Mouse (Mus musculus) forebrain, embryonic 14.5 days (tissue): Measurements from ENCODE around the gene Pdzd7. TPM values are rescaled to one million over a fixed set of nuclear protein-coding genes. Genes with fewer than 3 reads are reported as not detected.

ENCODE experiments used
- ATAC-seq: fragments of 200-750 bp; cut with Nextera tagmentation; 2 replicates; pipeline ENCODE4 v1.8.0; 2017; ENCODE audit warnings: mild to moderate bottlenecking, moderate library complexity
- DNase-seq: peaks from one replicate; pipeline ENCODE4 v3.0.0-alpha.2; 2015; ENCODE audit warnings: low spot score
- H3K27ac ChIP-seq: fragments of 300-500 bp; sonication (generic); 2 replicates; pipeline ENCODE4 v1.5.1; 2014; ENCODE audit warnings: low read depth, mild to moderate bottlenecking, control low read depth, low read length, moderate library complexity
- H3K27me3 ChIP-seq: fragments of 300-500 bp; sonication (generic); replicated peaks from 2 replicates; pipeline ENCODE4 v1.6.1; 2014; ENCODE audit warnings: low read length, control low read depth, mixed read lengths; ENCODE audit not compliant: control insufficient read depth, insufficient read depth
- H3K36me3 ChIP-seq: fragments of 300-500 bp; sonication (generic); 2 replicates; pipeline ENCODE4 v1.6.1; 2014; ENCODE audit warnings: low read length, control low read depth; ENCODE audit not compliant: control insufficient read depth, insufficient read depth
- H3K4me1 ChIP-seq: fragments of 300-500 bp; sonication (generic); 2 replicates; pipeline ENCODE4 v1.6.1; 2014; ENCODE audit warnings: antibody characterized with exemption, low read length, control low read depth; ENCODE audit not compliant: control insufficient read depth, insufficient read depth
- H3K4me2 ChIP-seq: fragments of 300-500 bp; sonication (generic); 2 replicates; pipeline ENCODE4 v1.6.1; 2014; ENCODE audit warnings: mild to moderate bottlenecking, control low read depth, low read length
- H3K4me3 ChIP-seq: fragments of 300-500 bp; sonication (generic); 2 replicates; pipeline ENCODE4 v1.5.1; 2014; ENCODE audit warnings: low read depth, low read length, control low read depth
- H3K9ac ChIP-seq: fragments of 300-500 bp; sonication (generic); 2 replicates; pipeline ENCODE4 v1.6.1; 2014; ENCODE audit warnings: mild to moderate bottlenecking, low read length, control low read depth, moderate library complexity
- H3K9me3 ChIP-seq: fragments of 300-500 bp; sonication (generic); replicated peaks from 2 replicates; pipeline ENCODE4 v1.6.1; 2016; ENCODE audit warnings: low read length, control low read depth, mixed read lengths; ENCODE audit not compliant: control insufficient read depth
- WGBS: fragments of 180-500 bp; shearing (Covaris S2); extraction: QIAGEN DNeasy Blood & Tissue Kit; methylation state at CpG from one replicate; pipeline ENCODE4 v1.1.7; 2014; 5-methylcytosine and 5-hydroxymethylcytosine counted together
- polyA plus RNA-seq: library from polyadenylated mRNA; unstranded; fragments of >200 nt; fragmentation: Nextera tagmentation; extraction: Ambion mirVana; gene quantifications from 2 replicates; pipeline ENCODE4 v1.2.1, GENCODE M21; 2014

The Pdzd7 gene
- polyA plus RNA-seq, 1 experiment from 2014 or later = 1.1 TPM

DNA sequence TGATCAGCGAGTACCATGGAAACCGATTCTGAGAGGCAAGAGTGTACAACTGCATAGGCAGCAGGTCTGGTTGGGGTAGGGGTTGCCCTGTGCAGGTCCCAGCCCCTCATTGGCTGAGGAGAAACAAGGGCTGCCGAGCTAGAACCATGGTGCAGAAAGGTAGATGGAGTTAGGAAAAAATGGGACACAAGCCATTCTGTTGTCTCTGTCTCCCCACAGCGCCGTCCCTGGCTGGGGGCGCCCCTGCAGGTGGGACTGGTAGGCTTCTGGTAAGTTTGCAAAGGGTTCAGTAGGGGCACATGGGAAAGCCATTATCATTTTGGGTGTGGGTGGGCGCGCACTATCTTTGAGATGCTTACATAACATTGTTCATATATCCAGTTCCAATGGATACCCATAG, 7.9 kb upstream of the Pdzd7 start:
- DNase-seq (no peak), ATAC-seq (no peak)
- Histone ChIP-seq H3K9me3 (no peaks in the 10 kb centered on the region), H3K4me1 (peaks cover 22% of the 10 kb centered on the region), H3K4me3 (no peak overlapping the region), H3K27me3 (no peaks in the 10 kb centered on the region), H3K27ac (no peak overlapping the region), H3K4me2 (no peak overlapping the region), H3K9ac (no peak overlapping the region), H3K36me3 (peaks cover 59% of the 10 kb centered on the region)
- 88% methylated on average over 8 of the region's 8 CpGs for WGBS

DNA sequence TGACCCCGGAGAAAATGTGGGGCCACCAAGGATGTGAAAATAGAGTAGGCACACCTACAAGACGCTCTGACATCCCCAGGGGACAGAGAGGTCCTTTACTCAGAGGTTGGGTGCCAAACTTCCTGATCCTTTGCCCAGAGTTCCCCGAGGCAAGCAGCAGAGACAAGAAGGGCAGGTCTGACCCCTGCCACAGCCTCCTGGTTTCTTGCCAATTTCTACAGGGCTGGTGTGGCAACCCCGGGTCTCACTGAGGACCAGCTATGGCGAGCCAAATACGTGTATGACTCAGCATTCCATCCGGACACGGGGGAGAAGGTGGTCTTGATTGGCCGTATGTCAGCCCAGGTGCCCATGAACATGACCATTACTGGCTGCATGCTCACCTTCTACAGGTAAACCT, 4.0 kb upstream of the Pdzd7 start:
- no peak overlapping the region for H3K9ac ChIP-seq
- peaks cover 49% of the 10 kb centered on the region for H3K36me3 ChIP-seq
- peak overlapping the region; percentile 68; the same call in 1 of the 2 replicates for H3K4me2 ChIP-seq
- H3K4me1 ChIP-seq = peaks cover 28% of the 10 kb centered on the region
- ATAC-seq (no peak), DNase-seq (no peak)
- WGBS = 81% methylated on average over 9 of the region's 9 CpGs
- H3K4me3 ChIP-seq = no peak overlapping the region
- H3K9me3 ChIP-seq = no peaks in the 10 kb centered on the region
- H3K27me3 ChIP-seq = peaks cover 6% of the 10 kb centered on the region; the same call in 1 of the 2 replicates
- H3K27ac ChIP-seq = no peak overlapping the region

GRCm38 (mm10) chr19:45048644-45049365, 3.3 kb upstream of the Pdzd7 start:
- H3K4me3 ChIP-seq = peak overlapping the region; percentile 51
- peaks cover 28% of the 10 kb centered on the region for H3K4me1 ChIP-seq
- peak overlapping the region; percentile 68 for H3K4me2 ChIP-seq
- 82% methylated on average over 12 of the region's 12 CpGs for WGBS
- ATAC-seq = no peak
- H3K9ac ChIP-seq = peak overlapping the region; percentile 77
- no peak for DNase-seq
- no peaks in the 10 kb centered on the region for H3K9me3 ChIP-seq
- H3K27me3 ChIP-seq = peaks cover 6% of the 10 kb centered on the region; the same call in 1 of the 2 replicates
- peaks cover 43% of the 10 kb centered on the region for H3K36me3 ChIP-seq
- peak overlapping the region; percentile 90 for H3K27ac ChIP-seq

GRCm38 (mm10) chr19:45047935-45048643, 2.6 kb upstream of the Pdzd7 start:
- WGBS = 41% methylated on average over 11 of the region's 11 CpGs
- Histone ChIP-seq H3K4me2 (peak overlapping the region; percentile 68), H3K27ac (peak overlapping the region; percentile 90), H3K9ac (peak overlapping the region; percentile 77), H3K36me3 (peaks cover 36% of the 10 kb centered on the region), H3K4me3 (peak overlapping the region; percentile 51), H3K4me1 (peaks cover 28% of the 10 kb centered on the region), H3K27me3 (peaks cover 6% of the 10 kb centered on the region; the same call in 1 of the 2 replicates), H3K9me3 (no peaks in the 10 kb centered on the region)
- ATAC-seq = peak; percentile 60
- peak; percentile 65 for DNase-seq

DNA sequence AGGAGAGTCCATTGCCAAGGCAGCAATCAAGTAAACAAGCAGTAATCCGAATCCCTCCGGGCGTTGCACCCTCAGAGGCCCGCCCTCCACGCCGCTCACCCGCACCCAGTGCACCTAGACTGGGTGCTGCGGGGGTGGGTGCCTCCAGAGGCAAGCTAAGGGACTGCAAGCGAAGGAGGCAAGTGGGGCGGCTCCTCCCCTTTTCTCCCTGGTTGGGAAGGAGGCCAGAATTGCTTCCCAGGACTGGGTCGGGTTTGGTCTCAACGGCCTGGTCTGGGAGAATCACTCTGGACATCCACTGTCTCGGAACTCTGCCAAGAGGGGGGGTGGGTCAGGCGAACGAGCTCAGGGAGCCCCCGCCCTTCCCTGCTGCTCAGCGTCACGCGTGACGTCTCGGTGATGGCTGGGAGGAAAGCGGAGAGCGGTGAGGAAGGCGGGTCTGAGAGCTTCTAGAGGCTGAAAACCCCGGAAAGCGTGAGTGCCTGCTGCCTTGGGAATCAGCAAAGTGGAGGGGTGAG, 2.0 kb upstream of the Pdzd7 start, which contains the start of gene Sfxn3:
Gene Sfxn3, plus strand, starts transcription at position 87 of the 518 bp plus-strand sequence.
- H3K9ac ChIP-seq = peak within 1 kb of the TSS; percentile 77
- peak; percentile 93 for DNase-seq
- peaks cover 6% of the 10 kb centered on the region; the same call in 1 of the 2 replicates for H3K27me3 ChIP-seq
- H3K4me2 ChIP-seq = peak within 1 kb of the TSS; percentile 68
- H3K9me3 ChIP-seq = no peaks in the 10 kb centered on the region
- peak within 1 kb of the TSS; percentile 90 for H3K27ac ChIP-seq
- ATAC-seq = peak; percentile 89
- H3K36me3 ChIP-seq = peaks cover 30% of the 10 kb centered on the region
- H3K4me1 ChIP-seq = peaks cover 28% of the 10 kb centered on the region
- H3K4me3 ChIP-seq = peak within 1 kb of the TSS; percentile 51
- under 1% methylated on average over 26 of the region's 26 CpGs for WGBS

- DNase-seq (peak; percentile 90), ATAC-seq (peak; percentile 57)
- Histone ChIP-seq H3K4me1 (peaks cover 28% of the 10 kb centered on the region), H3K4me2 (peak overlapping the region; percentile 68), H3K4me3 (peak overlapping the region; percentile 51), H3K27ac (peak overlapping the region; percentile 90), H3K9me3 (no peaks in the 10 kb centered on the region), H3K27me3 (peaks cover 6% of the 10 kb centered on the region; the same call in 1 of the 2 replicates), H3K9ac (peak overlapping the region; percentile 77), H3K36me3 (peaks cover 23% of the 10 kb centered on the region)
- WGBS = under 1% methylated on average over 34 of the region's 34 CpGs
Measured at GRCm38 (mm10) chr19:45046523-45047321, 1.2 kb upstream of the Pdzd7 start.

GRCm38 (mm10) chr19:45045236-45045635, 281 bp downstream of the Pdzd7 start:
- ATAC-seq = no peak
- 56% methylated on average over 15 of the region's 15 CpGs for WGBS

DNA sequence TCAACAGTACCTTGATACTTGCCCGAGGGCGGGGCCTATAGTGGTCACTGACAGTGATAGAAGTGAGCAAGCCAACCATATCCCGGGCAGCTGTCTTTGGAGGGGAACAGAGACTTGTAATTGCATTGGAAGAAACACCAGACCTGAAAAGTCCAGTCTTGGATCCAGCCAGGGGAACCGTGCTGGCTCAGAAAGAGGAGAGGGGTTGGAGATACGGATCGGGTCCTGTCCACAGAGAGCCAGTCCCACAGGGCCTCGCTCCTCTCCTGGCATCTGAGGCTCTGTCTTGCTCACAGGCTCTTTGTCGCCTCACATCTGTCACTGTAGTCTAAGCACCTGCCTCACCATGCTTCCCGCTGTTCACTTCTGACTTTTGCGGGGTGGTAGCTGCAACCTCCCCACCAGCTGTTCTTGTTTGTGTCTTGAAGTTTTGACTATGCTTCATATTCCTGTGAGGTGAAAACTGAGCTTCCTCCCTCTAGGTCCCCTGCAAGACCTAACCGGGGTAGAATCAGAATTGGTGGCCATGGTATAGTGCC, 1.1 kb downstream of the Pdzd7 start:
- Histone ChIP-seq H3K27ac (no peak overlapping the region), H3K4me2 (no peak overlapping the region), H3K36me3 (0 out of 2 replicates have a peak, but pooled peaks cover 4% of the 10 kb centered on the region), H3K9ac (no peak overlapping the region), H3K9me3 (no peaks in the 10 kb centered on the region), H3K4me3 (no peak overlapping the region), H3K27me3 (peaks cover 6% of the 10 kb centered on the region; the same call in 1 of the 2 replicates), H3K4me1 (peaks cover 24% of the 10 kb centered on the region)
- ATAC-seq (no peak), DNase-seq (no peak)
- 65% methylated on average over 11 of the region's 11 CpGs for WGBS

More at GRCm38 (mm10) chr19:45045236-45045635, 281 bp downstream of the Pdzd7 start:
- peaks cover 6% of the 10 kb centered on the region; the same call in 1 of the 2 replicates for H3K27me3 ChIP-seq
- H3K36me3 ChIP-seq = peaks cover 10% of the 10 kb centered on the region; the same call in 1 of the 2 replicates
- no peaks in the 10 kb centered on the region for H3K9me3 ChIP-seq
- H3K27ac ChIP-seq = no peak overlapping the region
- no peak overlapping the region for H3K9ac ChIP-seq
- no peak for DNase-seq
- peaks cover 28% of the 10 kb centered on the region for H3K4me1 ChIP-seq
- H3K4me2 ChIP-seq = no peak overlapping the region
- H3K4me3 ChIP-seq = no peak overlapping the region
